Mouse (Mus musculus) CD4-positive helper T cell, adult 2 months (primary cell): Measurements from ENCODE around the gene Bub1b.
A peak's percentile ranks its signal among the peaks of the same experiment; 100 is the strongest.

Source experiments
- DNase-seq: peaks from one replicate; pipeline ENCODE4 v3.0.0-alpha.2; 2012; ENCODE audit warnings: low read depth, missing footprints, low spot score

Bub1b gene

GRCm38 (mm10) chr2:118664975-118665516 is 67.0 kb downstream of the Bub1b start:
- DNase-seq = no peak

DNA sequence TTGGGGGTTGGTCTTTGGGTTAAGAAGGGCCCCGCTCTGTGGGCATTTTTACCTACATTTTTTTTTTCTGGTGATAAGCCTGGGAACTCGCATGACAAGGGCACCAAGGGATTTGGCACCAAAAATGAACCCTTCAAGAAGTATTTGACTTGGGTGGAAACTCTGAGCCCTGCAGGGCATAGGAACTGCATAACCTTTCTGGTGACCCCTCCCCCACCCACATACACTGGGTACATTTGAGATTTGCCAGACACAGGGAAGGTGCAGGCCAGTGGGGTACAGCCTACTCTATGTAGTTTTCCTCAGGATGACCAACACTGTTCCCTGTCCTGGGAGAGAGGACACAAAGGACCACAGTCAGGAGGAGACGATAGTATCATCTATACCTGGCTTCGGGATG is 67.6 kb downstream of the Bub1b start:
- DNase-seq = no peak

GRCm38 (mm10) chr2:118667181-118667580 is 69.2 kb downstream of the Bub1b start:
- DNase-seq = no peak

- no peak for DNase-seq
These were observed 71.2 kb downstream of the Bub1b start for GRCm38 (mm10) chr2:118669245-118669644.

- DNase-seq = no peak
These were observed 71.8 kb downstream of the Bub1b start for GRCm38 (mm10) chr2:118669785-118670184.

DNA sequence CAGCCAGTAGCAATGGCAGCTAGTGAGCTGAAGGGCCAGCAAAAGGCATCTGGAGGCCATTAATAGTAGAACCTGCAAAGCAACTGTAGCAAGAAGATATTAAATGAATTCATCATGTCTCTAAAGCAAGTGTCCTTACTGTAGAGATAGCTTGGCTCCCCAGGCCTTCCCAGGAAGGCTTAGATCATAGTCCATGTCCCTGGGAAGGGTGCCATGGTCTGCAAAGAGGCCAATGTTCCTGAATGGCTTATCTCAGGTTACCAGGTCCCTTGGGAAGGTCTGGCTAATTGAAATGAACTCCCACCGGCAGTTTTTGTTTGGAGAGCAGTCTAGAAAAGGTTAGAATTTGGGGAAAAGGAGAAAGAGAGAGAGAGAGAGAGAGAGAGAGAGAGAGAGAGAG is 73.7 kb downstream of the Bub1b start:
- DNase-seq = no peak

GRCm38 (mm10) chr2:118673686-118674465 is 75.9 kb downstream of the Bub1b start:
- DNase-seq = no peak

- DNase-seq = no peak
These were observed 76.5 kb downstream of the Bub1b start for GRCm38 (mm10) chr2:118674500-118674899.

GRCm38 (mm10) chr2:118676839-118677741 is 79.1 kb downstream of the Bub1b start:
- peak; percentile 38 for DNase-seq

DNA sequence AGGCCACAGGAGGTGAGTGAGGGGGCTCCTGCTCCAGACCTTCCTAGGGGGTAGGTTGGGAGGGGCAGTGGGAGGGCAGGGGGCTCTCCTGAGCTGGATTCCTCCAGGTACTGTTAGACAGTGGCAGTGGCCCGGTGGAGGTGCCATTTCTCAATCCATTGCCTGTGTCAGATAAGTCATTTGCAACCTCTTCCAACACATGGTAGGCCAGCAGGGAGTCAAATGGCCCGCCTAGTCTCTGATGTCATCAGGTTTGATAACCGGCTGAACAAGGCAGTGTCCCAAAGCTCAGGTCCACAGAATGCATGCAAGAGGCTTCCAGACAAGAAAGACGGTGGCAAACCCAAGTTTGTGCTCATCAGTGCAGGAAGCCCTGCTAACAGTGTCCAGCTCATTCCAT is 79.8 kb downstream of the Bub1b start:
- no peak for DNase-seq

- DNase-seq = no peak
These were observed 81.6 kb downstream of the Bub1b start for GRCm38 (mm10) chr2:118679577-118679976.

GRCm38 (mm10) chr2:118680926-118681325 is 82.9 kb downstream of the Bub1b start:
- DNase-seq = no peak

GRCm38 (mm10) chr2:118682544-118683260 is 84.7 kb downstream of the Bub1b start:
- DNase-seq = no peak

DNA sequence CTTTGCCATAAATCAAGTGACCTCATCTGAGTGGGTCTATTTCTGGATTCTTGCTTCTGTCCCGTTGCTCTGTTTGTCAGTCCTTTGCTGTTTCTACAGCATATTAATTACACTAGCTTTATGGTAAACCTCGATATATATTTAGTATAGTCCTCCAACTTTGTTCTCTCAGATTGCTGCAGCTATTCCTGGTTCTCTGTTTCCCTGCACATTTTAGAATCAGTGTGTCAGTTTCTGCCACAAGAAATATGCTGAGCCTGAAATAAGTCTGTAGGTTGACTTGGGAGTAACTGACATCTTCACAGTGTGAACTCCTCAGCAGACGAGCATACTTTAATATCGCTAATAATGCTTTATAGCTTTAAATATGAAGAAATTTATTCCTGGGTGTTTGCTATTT is 87.1 kb downstream of the Bub1b start:
- DNase-seq = no peak

GRCm38 (mm10) chr2:118686693-118687092 is 88.7 kb downstream of the Bub1b start:
- no peak for DNase-seq

DNA sequence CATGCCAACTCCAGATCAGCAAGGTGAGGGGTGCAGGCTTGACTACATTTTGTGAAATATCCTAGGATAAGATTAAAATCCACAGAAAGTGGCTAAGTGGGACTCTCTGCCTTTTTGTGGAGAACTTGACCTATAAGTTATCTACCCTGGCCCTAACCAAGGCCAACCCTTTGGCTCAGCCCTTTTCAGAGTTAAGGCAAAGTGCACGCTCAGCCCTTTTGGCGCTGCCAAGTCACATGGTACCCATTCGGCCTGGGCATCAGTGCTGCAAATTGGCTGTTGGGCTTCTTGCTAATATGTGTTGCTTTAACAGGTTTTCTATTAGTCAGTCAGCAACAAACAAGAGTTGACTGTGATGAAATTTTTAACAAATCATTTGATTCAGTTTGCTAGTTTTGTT is 89.8 kb downstream of the Bub1b start:
- no peak for DNase-seq

DNA sequence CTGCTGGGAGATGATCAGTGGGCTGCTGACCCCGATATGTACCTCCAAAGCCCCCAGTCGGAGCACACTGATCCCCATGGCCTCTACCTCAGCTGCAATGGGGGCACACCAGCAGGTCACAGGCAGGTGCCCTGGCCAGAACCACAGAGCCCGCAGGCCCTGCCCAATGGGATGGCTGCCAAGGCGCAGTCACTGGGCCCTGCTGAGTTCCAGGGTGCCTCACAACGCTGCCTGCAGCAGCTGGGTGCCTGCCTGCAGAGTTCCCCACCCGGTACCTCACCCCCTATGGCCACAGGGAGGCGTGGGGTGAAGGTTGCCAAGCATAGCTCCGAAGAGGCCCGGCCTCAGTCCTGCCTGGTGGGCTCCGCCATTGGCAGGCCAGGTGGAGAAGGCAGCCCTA is 91.9 kb downstream of the Bub1b start:
- no peak for DNase-seq
